Comparison of ENCODE assay signal across 15 mouse cellular contexts in the genomic region with DNA sequence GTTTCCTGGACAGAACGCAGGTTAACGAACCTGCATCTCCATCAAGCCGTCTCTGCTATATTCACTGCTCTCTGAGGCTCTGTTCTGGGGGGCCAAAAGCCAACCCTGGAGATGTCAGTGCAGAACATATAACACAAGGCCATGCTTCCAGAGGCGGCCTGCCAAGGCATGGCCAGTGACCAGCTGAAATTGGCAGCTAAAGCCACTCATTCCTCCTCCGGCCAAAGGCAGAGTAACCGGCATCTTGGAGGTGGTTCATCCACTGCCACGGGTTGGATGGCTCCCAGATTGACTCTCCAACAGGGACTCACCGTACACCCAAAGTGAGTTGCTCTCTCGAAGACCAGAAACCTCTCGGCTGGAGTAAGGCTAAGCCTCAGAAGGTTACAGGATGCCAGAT. TPM values are rescaled to one million over a fixed set of nuclear protein-coding genes. Genes with fewer than 3 reads are reported as not detected.
DNase-seq lines count a peak whose midpoint lies in the region; ATAC-seq lines count a peak whose summit lies in the region.
"Had no signal": no experiment of that assay in that cellular context is flagged by ENCODE, and none has a peak within 500 bp of the region (broad histone marks: within the 10 kb centered on the region; RNA-seq: fewer than 3 reads in every experiment).

No protein-coding gene starts in this region.

- no peak overlapping the region for H3K9ac ChIP-seq in heart, embryonic 12.5 days
- H3K9ac ChIP-seq: embryonic facial prominence, embryonic 15.5 days; forebrain, embryonic 13.5 days; hindbrain, embryonic 12.5 days; limb, embryonic 15.5 days; stomach, embryonic 15.5 days had no signal

- no peak for ATAC-seq in heart, embryonic 12.5 days (ENCODE audit: insufficient number of reproducible peaks, low FRiP score)
- ATAC-seq in cerebellum, adult (ENCODE audit: insufficient number of reproducible peaks, low FRiP score, low TSS enrichment): peak; percentile 61; the same call in 1 of the 2 replicates
- ATAC-seq: forebrain, embryonic 13.5 days; lung, postnatal 0 days had no signal

- no peaks in the 10 kb centered on the region for H3K9me3 ChIP-seq in heart, embryonic 12.5 days (replicated peaks)
- H3K9me3 ChIP-seq: embryonic facial prominence, embryonic 15.5 days; forebrain, embryonic 13.5 days; hindbrain, embryonic 12.5 days; limb, embryonic 15.5 days; stomach, embryonic 15.5 days had no signal

- no peak overlapping the region for H3K27ac ChIP-seq in heart, embryonic 12.5 days (ENCODE audit: poor library complexity, severe bottlenecking)
- H3K27ac ChIP-seq: embryonic facial prominence, embryonic 15.5 days; forebrain, embryonic 13.5 days; hindbrain, embryonic 12.5 days; limb, embryonic 15.5 days; stomach, embryonic 15.5 days had no signal

- H3K4me2 ChIP-seq in heart, embryonic 12.5 days: no peak overlapping the region
- H3K4me2 ChIP-seq: embryonic facial prominence, embryonic 15.5 days; forebrain, embryonic 13.5 days; hindbrain, embryonic 12.5 days; limb, embryonic 15.5 days; midbrain, embryonic 11.5 days; stomach, embryonic 15.5 days had no signal

- no peak overlapping the region for H3K4me3 ChIP-seq in heart, embryonic 12.5 days
- H3K4me3 ChIP-seq: embryonic facial prominence, embryonic 15.5 days; forebrain, embryonic 13.5 days; hindbrain, embryonic 12.5 days; limb, embryonic 15.5 days; stomach, embryonic 15.5 days had no signal

- no peaks in the 10 kb centered on the region for H3K4me1 ChIP-seq in heart, embryonic 12.5 days (replicated peaks)
- H3K4me1 ChIP-seq: embryonic facial prominence, embryonic 15.5 days; forebrain, embryonic 13.5 days; hindbrain, embryonic 12.5 days; limb, embryonic 15.5 days; stomach, embryonic 15.5 days had no signal

- H3K27me3 ChIP-seq in heart, embryonic 12.5 days (replicated peaks): no peaks in the 10 kb centered on the region
- H3K27me3 ChIP-seq: embryonic facial prominence, embryonic 15.5 days; forebrain, embryonic 13.5 days; hindbrain, embryonic 12.5 days; limb, embryonic 15.5 days; stomach, embryonic 15.5 days had no signal

- 82% methylated on average over 10 of the region's 10 CpGs for WGBS in heart, embryonic 12.5 days

- H3K36me3 ChIP-seq in heart, embryonic 12.5 days: no peaks in the 10 kb centered on the region
- H3K36me3 ChIP-seq: embryonic facial prominence, embryonic 15.5 days; hindbrain, embryonic 12.5 days; limb, embryonic 15.5 days; stomach, embryonic 15.5 days had no signal

- DNase-seq in heart, postnatal 4 days: peak; percentile 21
- peak; percentile 16 for DNase-seq in adipocyte (ENCODE audit: low spot score)
- DNase-seq in cerebellum, postnatal 36 days: peak; percentile 68 to 71
- no peak for DNase-seq in thymus, postnatal 10 days (ENCODE audit: low spot score in 2 of 2)
- no peak for DNase-seq in kidney, adult 11 months
- DNase-seq: kidney, adult 9 months had no signal

RNA-seq across cellular contexts. Expression of gene Smco4, which starts 15.7 kb away (rescaled TPM):
- 10 to 100 TPM; 23.1 to 23.9 TPM for total RNA-seq in heart, postnatal 4 days (2021)
- 0.91 and 1.9 TPM in 2 replicates for polyA plus RNA-seq in heart, embryonic 12.5 days (2016; fragmentation: Nextera tagmentation; extraction: Ambion mirVana)

Comparison
In these comparisons a context has a peak if more than half of its experiments do, and no peak if none do; other contexts are left out.
1. DNase-seq: peak in heart, postnatal 4 days (single experiment), adipocyte (single experiment) and cerebellum, postnatal 36 days (2 of 2); none in thymus, postnatal 10 days (0 of 2) and kidney, adult 11 months (single experiment).